Mouse (Mus musculus) G1E (cell line): ENCODE data around the gene Tgfb1i1.

Experiments used
- CTCF ChIP-seq: IDR thresholded peaks from 2 replicates; pipeline ENCODE4 v1.5.1; 2012; ENCODE audit warnings: low read depth, low read length, inconsistent platforms, mixed read lengths
- POLR2AphosphoS5 ChIP-seq: IDR thresholded peaks from 2 replicates; pipeline ENCODE4 v1.6.1; 2012; ENCODE audit warnings: low read depth, low read length, inconsistent platforms; ENCODE audit not compliant: insufficient replicate concordance
- TAL1 ChIP-seq: conservative IDR thresholded peaks from 2 replicates; pipeline ENCODE4 v1.6.1; 2012; ENCODE audit warnings: low read depth, low read length, inconsistent platforms, mixed read lengths

DNA sequence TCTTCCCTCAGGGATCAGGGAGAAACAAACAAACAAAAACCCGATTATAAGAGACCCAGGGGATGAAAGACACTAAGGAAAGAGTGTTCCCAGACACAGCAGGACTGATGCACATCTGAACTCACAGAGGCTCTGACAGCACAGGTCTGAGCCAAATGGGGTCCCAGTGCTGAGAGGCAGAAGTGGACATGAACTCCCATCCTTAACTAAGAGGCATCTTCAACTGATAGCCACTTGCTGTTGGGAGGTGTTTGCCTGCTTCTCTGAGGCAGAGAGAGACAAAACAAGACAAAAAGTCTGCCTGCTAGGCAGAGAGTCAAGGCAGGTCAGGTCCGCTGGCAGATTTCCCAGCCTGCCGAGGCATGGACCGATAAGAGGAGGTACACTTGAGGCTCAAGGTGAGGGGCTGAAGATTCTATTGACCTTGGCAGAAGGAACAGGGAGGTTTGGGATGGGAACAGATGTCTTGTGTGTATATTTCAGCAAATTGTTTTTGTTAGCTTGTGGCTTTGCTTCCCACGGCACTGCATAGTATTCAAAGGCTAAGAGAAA is 10.2 kb downstream of the Tgfb1i1 start:
- TF ChIP-seq CTCF (no peak), POLR2AphosphoS5 (no peak), TAL1 (no peak)
